Mouse (Mus musculus): ENCODE data around the gene Arhgap15. TPM values are rescaled to one million over a fixed set of nuclear protein-coding genes. Genes with fewer than 3 reads are reported as not detected.

Gene Arhgap15
- polyA plus RNA-seq, 1 experiment from 2014 or later = 1.0 TPM

DNA sequence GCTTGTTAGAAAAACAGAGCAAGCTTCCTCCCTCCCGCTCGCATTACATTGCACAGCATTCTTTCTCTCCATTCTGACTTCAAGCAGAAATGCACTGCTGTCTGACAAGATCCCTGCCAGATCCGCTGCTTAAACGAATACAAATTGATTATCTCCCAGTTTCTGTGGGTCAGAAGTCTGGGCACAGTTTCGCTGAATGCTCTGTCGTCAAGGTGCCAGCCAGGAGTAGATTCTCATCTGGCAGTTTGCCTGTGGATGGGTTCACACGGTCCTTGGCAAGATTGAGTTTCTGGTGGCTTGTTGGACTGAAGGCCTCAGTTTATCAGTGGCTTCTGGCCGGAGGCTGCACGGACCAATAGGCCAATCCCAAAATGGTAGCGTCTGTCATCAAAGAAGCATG is 435.9 kb downstream of the Arhgap15 start:
- DNase-seq (ENCODE audit: low spot score) = no peak
- H3K4me1 ChIP-seq (replicated peaks; ENCODE audit: insufficient read depth, low read length) = no peaks in the 10 kb centered on the region

DNA sequence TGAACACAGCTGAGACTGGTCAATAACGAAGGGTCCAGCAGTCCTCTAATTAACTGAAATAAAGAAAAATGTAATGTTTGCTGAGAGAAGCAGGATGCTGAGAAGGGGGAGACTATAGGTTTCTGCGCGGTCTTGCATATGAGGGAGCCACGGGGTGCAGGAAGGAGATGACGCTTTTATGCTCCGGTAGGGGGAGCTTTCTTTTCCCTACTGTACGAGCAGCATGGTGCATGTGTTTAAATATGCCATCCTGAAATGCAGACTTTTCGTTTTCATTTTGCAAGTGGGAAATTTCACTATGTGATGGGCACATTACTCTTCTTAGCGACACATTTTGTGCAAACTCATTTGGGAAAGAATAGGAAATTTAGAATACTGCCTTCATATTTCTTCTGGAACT is 442.1 kb downstream of the Arhgap15 start:
- no peak overlapping the region for H3K27ac ChIP-seq
- no peaks in the 10 kb centered on the region for H3K27me3 ChIP-seq (ENCODE audit: insufficient read depth, low read length)
- no peak for ATAC-seq (replicated peaks; ENCODE audit: low FRiP score, low read depth)

More for the DNA sequence above, 435.9 kb downstream of the Arhgap15 start:
- no peak overlapping the region for H3K27ac ChIP-seq
- H3K4me3 ChIP-seq (replicated peaks; ENCODE audit: low read depth, low read length) = no peak overlapping the region
- no peak overlapping the region for H3K4me2 ChIP-seq (ENCODE audit: low read length)
- H3K9me3 ChIP-seq (replicated peaks; ENCODE audit: low read length) = no peaks in the 10 kb centered on the region
- no peak for TF ChIP-seq CTCF (IDR thresholded peaks at IDR 0.05; ENCODE audit: low read depth)
- ATAC-seq (replicated peaks; ENCODE audit: low FRiP score, low read depth) = no peak
- 72% methylated on average over 10 of the region's 10 CpGs for WGBS
- no peaks in the 10 kb centered on the region for H3K27me3 ChIP-seq (ENCODE audit: insufficient read depth, low read length)
- no peaks in the 10 kb centered on the region for H3K36me3 ChIP-seq (ENCODE audit: insufficient read depth, low read length)
- no peak overlapping the region for H3K9ac ChIP-seq (ENCODE audit: low read depth, low read length)

DNA sequence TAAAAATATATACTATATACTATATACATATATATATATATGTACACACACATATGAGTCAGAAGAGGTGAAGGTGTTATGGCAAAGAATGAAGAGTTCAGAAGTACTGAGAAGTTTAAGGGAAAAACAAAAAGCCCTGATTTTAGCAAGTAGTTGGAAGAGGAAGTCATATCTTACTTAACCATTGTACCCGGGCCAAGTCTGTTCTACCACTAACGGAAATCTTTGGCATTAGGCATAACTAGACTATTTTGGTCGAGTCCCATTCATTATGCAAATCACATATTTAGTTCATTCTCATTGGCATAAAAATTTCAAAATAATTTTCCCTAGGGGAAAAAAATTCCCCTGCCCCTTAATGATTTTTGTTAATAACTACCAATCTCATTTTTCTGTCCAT is 443.4 kb downstream of the Arhgap15 start:
- no peaks in the 10 kb centered on the region for H3K36me3 ChIP-seq (ENCODE audit: insufficient read depth, low read length)
- H3K9me3 ChIP-seq (replicated peaks; ENCODE audit: low read length) = no peaks in the 10 kb centered on the region
- TF ChIP-seq CTCF (IDR thresholded peaks at IDR 0.05; ENCODE audit: low read depth) = no peak
- no peak overlapping the region for H3K27ac ChIP-seq
- no peak overlapping the region for H3K4me3 ChIP-seq (replicated peaks; ENCODE audit: low read depth, low read length)
- H3K4me1 ChIP-seq (replicated peaks; ENCODE audit: insufficient read depth, low read length) = no peaks in the 10 kb centered on the region
- ATAC-seq (replicated peaks; ENCODE audit: low FRiP score, low read depth) = no peak
- H3K4me2 ChIP-seq (ENCODE audit: low read length) = no peak overlapping the region
- H3K9ac ChIP-seq (ENCODE audit: low read depth, low read length) = no peak overlapping the region
- no peak for DNase-seq (ENCODE audit: low spot score)
- 78% methylated on average over 3 of the region's 3 CpGs for WGBS
- H3K27me3 ChIP-seq (ENCODE audit: insufficient read depth, low read length) = no peaks in the 10 kb centered on the region

More for the DNA sequence above, 442.1 kb downstream of the Arhgap15 start:
- H3K4me2 ChIP-seq (ENCODE audit: low read length) = no peak overlapping the region
- H3K36me3 ChIP-seq (ENCODE audit: insufficient read depth, low read length) = no peaks in the 10 kb centered on the region
- WGBS = 80% methylated on average over 9 of the region's 9 CpGs
- H3K4me3 ChIP-seq (replicated peaks; ENCODE audit: low read depth, low read length) = no peak overlapping the region
- no peak for DNase-seq (ENCODE audit: low spot score)
- no peak for TF ChIP-seq CTCF (IDR thresholded peaks at IDR 0.05; ENCODE audit: low read depth)
- H3K4me1 ChIP-seq (replicated peaks; ENCODE audit: insufficient read depth, low read length) = no peaks in the 10 kb centered on the region
- no peaks in the 10 kb centered on the region for H3K9me3 ChIP-seq (replicated peaks; ENCODE audit: low read length)
- H3K9ac ChIP-seq (ENCODE audit: low read depth, low read length) = no peak overlapping the region

DNA sequence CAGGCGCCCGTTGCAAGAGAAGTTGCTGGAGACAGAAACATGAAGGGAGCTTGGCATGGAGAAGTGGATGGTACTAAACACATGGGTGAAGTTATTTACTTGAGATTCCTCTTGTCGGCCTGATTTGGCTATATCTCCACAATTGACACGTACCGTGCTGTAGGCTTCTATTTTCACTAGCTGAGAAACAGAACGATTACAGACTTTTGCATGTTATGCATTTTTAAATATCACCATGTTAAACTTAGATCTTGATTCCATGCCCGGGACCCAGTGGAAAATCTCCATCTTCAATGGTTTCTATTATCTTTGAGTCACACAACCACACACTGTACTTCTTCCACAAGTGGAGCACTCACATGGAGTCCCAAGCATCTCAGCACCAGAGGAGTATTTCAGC is 466.9 kb downstream of the Arhgap15 start:
- Histone ChIP-seq H3K4me2 (ENCODE audit: low read length) (no peak overlapping the region), H3K27me3 (ENCODE audit: insufficient read depth, low read length) (no peaks in the 10 kb centered on the region), H3K36me3 (ENCODE audit: insufficient read depth, low read length) (no peaks in the 10 kb centered on the region), H3K9ac (ENCODE audit: low read depth, low read length) (no peak overlapping the region), H3K4me1 (replicated peaks; ENCODE audit: insufficient read depth, low read length) (no peaks in the 10 kb centered on the region), H3K27ac (no peak overlapping the region), H3K4me3 (replicated peaks; ENCODE audit: low read depth, low read length) (no peak overlapping the region), H3K9me3 (replicated peaks; ENCODE audit: low read length) (no peaks in the 10 kb centered on the region)
- no peak for ATAC-seq (replicated peaks; ENCODE audit: low FRiP score, low read depth)
- DNase-seq (ENCODE audit: low spot score) = no peak
- TF ChIP-seq CTCF (IDR thresholded peaks at IDR 0.05; ENCODE audit: low read depth) = no peak
- WGBS = 94% methylated on average over 7 of the region's 7 CpGs

DNA sequence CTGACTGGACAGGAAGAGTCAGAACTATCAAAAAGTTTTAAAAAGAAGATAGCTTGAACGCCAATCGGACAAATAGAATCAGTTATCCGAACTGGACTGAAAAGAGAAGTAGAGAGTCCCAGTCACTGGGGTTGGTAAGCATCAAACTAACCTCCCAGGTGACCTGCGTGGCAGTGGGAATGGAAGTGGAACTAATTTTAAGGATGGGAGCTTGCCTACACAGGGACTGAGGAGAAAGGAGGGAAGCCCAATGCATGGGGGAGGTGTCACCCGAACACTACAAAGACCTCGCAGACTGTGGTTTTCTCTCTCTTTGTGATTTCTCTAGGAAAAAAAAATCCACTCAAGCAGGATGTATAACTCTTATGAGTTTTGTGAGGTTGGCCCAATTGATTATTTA is 469.2 kb downstream of the Arhgap15 start:
- Histone ChIP-seq H3K4me1 (replicated peaks; ENCODE audit: insufficient read depth, low read length) (no peaks in the 10 kb centered on the region), H3K9ac (ENCODE audit: low read depth, low read length) (no peak overlapping the region), H3K27me3 (ENCODE audit: insufficient read depth, low read length) (no peaks in the 10 kb centered on the region), H3K36me3 (ENCODE audit: insufficient read depth, low read length) (no peaks in the 10 kb centered on the region), H3K9me3 (replicated peaks; ENCODE audit: low read length) (no peaks in the 10 kb centered on the region), H3K4me3 (replicated peaks; ENCODE audit: low read depth, low read length) (no peak overlapping the region), H3K27ac (no peak overlapping the region), H3K4me2 (ENCODE audit: low read length) (no peak overlapping the region)
- DNase-seq (ENCODE audit: low spot score) (no peak), ATAC-seq (replicated peaks; ENCODE audit: low FRiP score, low read depth) (no peak)
- no peak for TF ChIP-seq CTCF (IDR thresholded peaks at IDR 0.05; ENCODE audit: low read depth)
- 82% methylated on average over 6 of the region's 6 CpGs for WGBS

DNA sequence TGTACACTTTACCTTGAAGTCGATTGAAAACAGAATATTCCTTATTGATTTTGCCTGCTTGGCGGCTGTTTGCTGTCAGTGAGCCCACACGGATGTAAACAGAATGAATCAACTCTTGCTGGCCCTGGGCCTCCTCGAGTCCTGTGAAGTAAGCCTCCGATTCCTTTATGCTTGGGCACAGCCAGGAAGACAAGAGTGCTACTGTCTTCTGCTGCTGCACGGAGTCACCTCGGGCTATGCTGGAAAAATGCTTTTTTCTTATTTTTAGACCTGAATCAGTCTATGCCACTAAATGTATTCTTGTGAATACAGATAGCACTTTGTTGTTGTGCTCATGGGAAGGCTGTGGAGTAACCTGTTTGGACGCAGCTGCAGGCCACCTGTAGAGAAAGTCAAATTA is 469.7 kb downstream of the Arhgap15 start:
- TF ChIP-seq CTCF (IDR thresholded peaks at IDR 0.05; ENCODE audit: low read depth) = no peak
- ATAC-seq (replicated peaks; ENCODE audit: low FRiP score, low read depth) (no peak), DNase-seq (ENCODE audit: low spot score) (no peak)
- no peaks in the 10 kb centered on the region for H3K9me3 ChIP-seq (replicated peaks; ENCODE audit: low read length)
- H3K4me3 ChIP-seq (replicated peaks; ENCODE audit: low read depth, low read length) = no peak overlapping the region
- H3K9ac ChIP-seq (ENCODE audit: low read depth, low read length) = no peak overlapping the region
- H3K27ac ChIP-seq = no peak overlapping the region
- 56% methylated on average over 8 of the region's 8 CpGs for WGBS
- no peaks in the 10 kb centered on the region for H3K27me3 ChIP-seq (ENCODE audit: insufficient read depth, low read length)
- H3K36me3 ChIP-seq (ENCODE audit: insufficient read depth, low read length) = no peaks in the 10 kb centered on the region
- H3K4me1 ChIP-seq (replicated peaks; ENCODE audit: insufficient read depth, low read length) = no peaks in the 10 kb centered on the region
- H3K4me2 ChIP-seq (ENCODE audit: low read length) = no peak overlapping the region

DNA sequence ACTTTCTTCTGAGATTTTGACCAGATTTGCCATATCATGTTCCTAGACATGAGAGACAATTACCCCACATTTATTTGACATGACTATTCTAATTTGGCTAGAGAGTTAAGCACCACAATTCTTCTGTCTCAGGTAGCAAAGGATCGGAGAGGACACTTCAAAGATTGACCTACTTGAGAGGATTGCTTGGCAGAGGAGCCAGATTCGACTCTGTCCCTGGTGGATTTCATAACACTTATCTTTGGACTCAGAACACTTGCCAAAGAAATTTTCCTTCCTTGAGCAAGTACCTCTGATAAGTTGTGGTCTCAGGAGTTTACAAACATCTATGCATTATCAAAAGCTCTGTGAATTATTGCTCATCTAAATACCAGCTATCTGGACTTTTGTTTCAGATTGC is 473.1 kb downstream of the Arhgap15 start:
- no peak overlapping the region for H3K27ac ChIP-seq
- no peaks in the 10 kb centered on the region for H3K4me1 ChIP-seq (replicated peaks; ENCODE audit: insufficient read depth, low read length)
- WGBS = 63% methylated on average over 2 of the region's 2 CpGs
- no peak overlapping the region for H3K9ac ChIP-seq (ENCODE audit: low read depth, low read length)
- no peaks in the 10 kb centered on the region for H3K9me3 ChIP-seq (replicated peaks; ENCODE audit: low read length)
- H3K4me2 ChIP-seq (ENCODE audit: low read length) = no peak overlapping the region
- TF ChIP-seq CTCF (IDR thresholded peaks at IDR 0.05; ENCODE audit: low read depth) = no peak
- H3K36me3 ChIP-seq (ENCODE audit: insufficient read depth, low read length) = no peaks in the 10 kb centered on the region
- no peak for ATAC-seq (replicated peaks; ENCODE audit: low FRiP score, low read depth)
- H3K4me3 ChIP-seq (replicated peaks; ENCODE audit: low read depth, low read length) = no peak overlapping the region
- H3K27me3 ChIP-seq (ENCODE audit: insufficient read depth, low read length) = no peaks in the 10 kb centered on the region
- DNase-seq (ENCODE audit: low spot score) = peak; percentile 22
